Mouse (Mus musculus): ENCODE results near the gene Cd300lf. TPM values are rescaled to one million over a fixed set of nuclear protein-coding genes. Genes with fewer than 3 reads are reported as not detected.

Gene Cd300lf
- total RNA-seq, 2 experiments from 2014 or later: not detected

GRCm38 (mm10) chr11:115119409-115119808 lies 14.4 kb downstream of the Cd300lf start:
- no peak for DNase-seq
- intact Hi-C loops (cut with DNase I; ENCODE audit: low total_unique reads): no loop called here

GRCm38 (mm10) chr11:115112196-115112595 lies 21.6 kb downstream of the Cd300lf start:
- no peak for DNase-seq
- intact Hi-C loops (cut with DNase I; ENCODE audit: low total_unique reads): no loop called here

- intact Hi-C loops (cut with DNase I; ENCODE audit: low total_unique reads): no loop called here
- DNase-seq: no peak
Observed at GRCm38 (mm10) chr11:115110271-115110670, 23.5 kb downstream of the Cd300lf start.

- DNase-seq: no peak
- intact Hi-C loops (cut with DNase I; ENCODE audit: low total_unique reads): no loop called here
Observed at GRCm38 (mm10) chr11:115108176-115108575, 25.6 kb downstream of the Cd300lf start.

- intact Hi-C loops (cut with DNase I; ENCODE audit: low total_unique reads): no loop called here
- no peak for DNase-seq
Observed at GRCm38 (mm10) chr11:115107403-115107916, 26.3 kb downstream of the Cd300lf start.

GRCm38 (mm10) chr11:115106638-115107037 lies 27.2 kb downstream of the Cd300lf start:
- DNase-seq: no peak
- intact Hi-C loops (cut with DNase I; ENCODE audit: low total_unique reads): no loop called here

- intact Hi-C loops (cut with DNase I; ENCODE audit: low total_unique reads): no loop called here
- DNase-seq: no peak
Observed at GRCm38 (mm10) chr11:115104769-115105563, 28.8 kb downstream of the Cd300lf start.

- no peak for DNase-seq
- intact Hi-C loops (cut with DNase I; ENCODE audit: low total_unique reads): no loop called here
Observed at GRCm38 (mm10) chr11:115103470-115104413, 30.1 kb downstream of the Cd300lf start.

GRCm38 (mm10) chr11:115102116-115102515 lies 31.7 kb downstream of the Cd300lf start:
- no peak for DNase-seq
- intact Hi-C loops (cut with DNase I; ENCODE audit: low total_unique reads): no loop called here

- intact Hi-C loops (cut with DNase I; ENCODE audit: low total_unique reads): no loop called here
Observed at GRCm38 (mm10) chr11:115101615-115102051, 32.2 kb downstream of the Cd300lf start.

GRCm38 (mm10) chr11:115100741-115101140 lies 33.1 kb downstream of the Cd300lf start:
- no peak for DNase-seq
- intact Hi-C loops (cut with DNase I; ENCODE audit: low total_unique reads): no loop called here

More at GRCm38 (mm10) chr11:115101615-115102051, 32.2 kb downstream of the Cd300lf start:
- no peak for DNase-seq

- no peak for DNase-seq
- intact Hi-C loops (cut with DNase I; ENCODE audit: low total_unique reads): no loop called here
Observed at GRCm38 (mm10) chr11:115100032-115100621, 33.7 kb downstream of the Cd300lf start.

GRCm38 (mm10) chr11:115099241-115099840 lies 34.5 kb downstream of the Cd300lf start:
- intact Hi-C loops (cut with DNase I; ENCODE audit: low total_unique reads): no loop called here
- DNase-seq: no peak

GRCm38 (mm10) chr11:115098203-115098932 lies 35.4 kb downstream of the Cd300lf start:
- DNase-seq: peak; percentile 37
- intact Hi-C loops (cut with DNase I; ENCODE audit: low total_unique reads): no loop called here

GRCm38 (mm10) chr11:115092140-115092539 lies 41.7 kb downstream of the Cd300lf start:
- DNase-seq: no peak
- intact Hi-C loops (cut with DNase I; ENCODE audit: low total_unique reads): no loop called here

GRCm38 (mm10) chr11:115091362-115091901 lies 42.4 kb downstream of the Cd300lf start, which contains the start of gene Rab37:
Gene Rab37, plus strand, starts transcription at chr11:115091431.
- no peak for DNase-seq
- intact Hi-C loops (cut with DNase I; ENCODE audit: low total_unique reads): no loop called here

- intact Hi-C loops (cut with DNase I; ENCODE audit: low total_unique reads): no loop called here
- DNase-seq: no peak
Observed at GRCm38 (mm10) chr11:115089853-115090252, 43.9 kb downstream of the Cd300lf start.

GRCm38 (mm10) chr11:115086213-115086612 lies 47.6 kb downstream of the Cd300lf start:
- intact Hi-C loops (cut with DNase I; ENCODE audit: low total_unique reads): no loop called here
- no peak for DNase-seq

Data from gastrocnemius, postnatal 14 days (tissue).